Mouse (Mus musculus): ENCODE results near the gene Ltv1. TPM values are rescaled to one million over a fixed set of nuclear protein-coding genes. Genes with fewer than 3 reads are reported as not detected.
A peak's percentile ranks its signal among the peaks of the same experiment; 100 is the strongest.

Gene Ltv1
- total RNA-seq (2015) (91.4 and 91.6 TPM in 2 replicates), total RNA-seq (2017) (68.6 and 69.3 TPM in 2 replicates)

DNA sequence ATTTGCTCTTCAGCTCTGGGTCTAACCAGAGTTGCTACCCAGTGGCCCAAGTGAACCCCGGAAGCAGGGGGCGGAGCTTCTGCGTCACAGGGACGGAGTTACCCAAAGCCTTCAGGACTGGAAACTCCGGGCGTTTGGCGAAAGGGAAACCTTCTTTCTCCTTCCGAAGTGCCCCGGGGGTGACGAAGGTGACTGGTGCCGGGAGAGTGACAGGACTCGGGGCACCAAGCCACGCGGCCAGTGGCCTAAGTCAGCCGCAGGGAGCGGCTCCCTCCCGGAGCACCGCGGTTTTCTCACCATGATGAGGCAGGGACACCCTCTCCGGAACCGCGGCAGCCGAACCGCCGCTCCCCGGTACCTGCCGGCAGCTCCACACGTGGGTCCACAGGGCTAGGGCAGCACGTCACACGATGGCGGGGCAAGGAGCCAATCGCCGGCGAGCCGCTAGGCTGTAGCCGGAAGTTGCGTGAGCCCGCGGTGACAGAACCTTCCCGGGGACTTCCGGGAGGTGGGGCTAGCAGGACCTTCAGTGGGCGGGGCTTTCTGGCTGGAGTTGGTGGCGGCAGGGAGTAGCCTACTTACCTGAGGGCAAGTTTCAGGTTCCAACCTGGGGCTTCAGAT, at the start of gene Ltv1:
TSS of gene Ltv1 (minus strand) at position 438 of the 621 bp plus-strand sequence.
- ATAC-seq (replicated peaks; ENCODE audit: poor library complexity) = peak; percentile 100

DNA sequence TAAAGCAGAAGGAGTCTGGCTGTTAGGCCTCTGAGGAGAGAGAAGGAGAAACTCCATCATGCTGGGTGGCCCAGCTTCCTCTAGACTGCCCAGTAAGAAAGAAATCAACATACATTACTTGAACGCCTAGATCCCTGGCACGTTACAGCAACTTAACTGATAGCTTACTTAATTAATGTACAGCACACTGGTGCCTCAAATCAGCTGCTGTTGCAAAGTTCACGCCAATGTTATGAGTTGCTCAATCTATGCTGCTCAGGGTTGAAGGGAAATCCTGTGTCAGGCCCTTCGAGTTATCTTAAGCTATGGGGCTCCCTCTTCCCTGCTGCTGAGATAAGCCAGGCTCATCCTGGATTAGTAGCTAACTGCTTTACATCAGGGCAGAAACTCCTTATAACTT, 47.5 kb upstream of the Ltv1 start:
- ATAC-seq (replicated peaks; ENCODE audit: poor library complexity) = no peak

GRCm38 (mm10) chr10:13238188-13238587, 45.2 kb upstream of the Ltv1 start:
- no peak for ATAC-seq (replicated peaks; ENCODE audit: poor library complexity)

GRCm38 (mm10) chr10:13236866-13237265, 43.9 kb upstream of the Ltv1 start:
- ATAC-seq (replicated peaks; ENCODE audit: poor library complexity) = no peak

GRCm38 (mm10) chr10:13234503-13234902, 41.5 kb upstream of the Ltv1 start:
- no peak for ATAC-seq (replicated peaks; ENCODE audit: poor library complexity)

DNA sequence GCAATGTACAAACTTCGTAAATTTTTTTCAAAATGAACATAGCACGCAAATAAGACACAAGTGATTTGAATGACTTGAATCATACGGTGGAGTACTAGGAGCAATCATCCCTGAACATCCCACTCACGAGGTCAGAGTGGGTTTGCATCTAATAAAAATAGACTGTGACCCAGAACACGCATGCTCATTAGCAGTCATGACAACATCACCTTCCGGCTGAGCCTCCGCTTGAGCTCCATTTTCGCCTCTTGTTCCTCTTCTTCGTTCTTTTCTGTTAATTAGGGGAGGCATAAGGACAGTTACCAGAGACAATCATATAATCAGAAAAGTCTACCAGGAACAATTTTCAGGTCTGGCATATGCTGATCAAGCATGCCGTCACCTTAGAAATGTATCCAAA, 41.0 kb upstream of the Ltv1 start:
- ATAC-seq (replicated peaks; ENCODE audit: poor library complexity) = no peak

DNA sequence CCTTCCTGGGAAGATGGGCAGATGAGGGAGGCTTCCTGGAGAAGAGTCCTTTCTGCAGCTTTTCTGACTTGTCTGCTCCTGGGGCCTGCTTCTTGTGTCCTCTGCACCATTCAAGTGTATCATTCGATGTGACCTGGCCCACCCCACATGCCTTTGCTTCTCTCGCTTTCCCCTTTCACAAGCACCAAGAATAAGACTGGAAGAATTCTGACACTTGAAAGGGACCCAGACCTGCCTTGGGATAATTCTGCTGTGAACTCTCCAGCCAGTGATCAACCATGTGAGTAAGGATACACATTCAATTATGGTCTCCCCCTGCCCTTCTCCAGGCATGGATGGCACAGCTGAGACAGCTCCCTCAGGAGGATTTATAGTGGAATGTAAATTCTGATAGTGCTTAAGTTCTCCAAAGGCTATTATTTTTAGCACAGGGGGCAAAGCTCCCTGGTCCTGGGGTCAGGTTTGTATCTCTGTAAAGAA, 40.2 kb upstream of the Ltv1 start:
- no peak for ATAC-seq (replicated peaks; ENCODE audit: poor library complexity)

DNA sequence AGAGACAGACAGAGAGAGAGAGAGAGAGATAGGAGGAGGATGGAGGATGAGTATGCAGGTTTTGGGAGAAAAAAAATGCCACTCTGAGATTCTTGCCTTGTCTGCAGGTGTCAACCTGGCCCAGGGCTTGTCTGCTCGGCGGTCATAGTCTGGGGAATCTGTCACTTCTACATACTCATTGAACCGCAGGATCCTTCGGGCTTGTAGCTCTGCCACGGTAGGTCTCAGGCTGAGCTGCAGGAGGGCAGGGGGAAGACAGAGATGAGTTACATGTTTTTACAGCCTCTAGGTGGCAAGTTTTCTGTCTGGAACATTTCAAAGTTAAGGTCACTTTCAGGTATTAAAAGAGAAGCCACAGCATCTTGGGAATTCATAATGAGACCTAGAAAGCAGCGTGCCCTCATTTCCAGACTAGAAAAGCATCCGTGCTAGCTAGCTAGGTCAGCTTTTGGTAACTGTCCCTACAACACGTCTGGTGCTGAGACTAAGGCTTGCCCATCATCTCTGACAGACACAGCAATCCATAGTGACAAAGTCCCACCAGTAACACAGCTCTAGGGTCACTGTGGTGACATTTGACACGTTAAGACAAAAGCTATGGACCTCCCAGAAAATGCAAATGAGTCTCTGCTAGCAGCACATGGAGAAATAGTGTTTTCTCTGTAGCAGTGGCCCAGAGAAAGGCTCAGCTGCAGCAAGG, 39.6 kb upstream of the Ltv1 start:
- no peak for ATAC-seq (replicated peaks; ENCODE audit: poor library complexity)

DNA sequence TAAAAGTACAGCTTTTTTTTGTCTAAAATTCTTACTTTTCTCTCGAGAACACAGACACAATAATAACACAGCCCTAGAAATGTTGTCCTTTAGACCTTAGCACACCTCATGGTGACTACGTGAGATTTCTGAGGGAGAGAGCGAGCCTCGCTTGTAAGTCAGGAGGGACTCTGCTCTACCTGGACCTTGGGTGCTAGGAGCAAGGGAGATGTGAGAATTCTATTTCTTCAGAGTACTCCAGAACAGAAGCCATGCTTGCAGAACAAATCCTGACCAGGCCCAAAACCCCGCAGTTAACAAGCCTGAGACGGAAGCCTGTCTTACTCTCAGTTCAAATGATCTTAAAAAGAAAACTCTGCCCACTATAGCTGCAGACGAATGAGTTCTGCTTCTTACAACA, 37.7 kb upstream of the Ltv1 start:
- ATAC-seq (replicated peaks; ENCODE audit: poor library complexity) = no peak

DNA sequence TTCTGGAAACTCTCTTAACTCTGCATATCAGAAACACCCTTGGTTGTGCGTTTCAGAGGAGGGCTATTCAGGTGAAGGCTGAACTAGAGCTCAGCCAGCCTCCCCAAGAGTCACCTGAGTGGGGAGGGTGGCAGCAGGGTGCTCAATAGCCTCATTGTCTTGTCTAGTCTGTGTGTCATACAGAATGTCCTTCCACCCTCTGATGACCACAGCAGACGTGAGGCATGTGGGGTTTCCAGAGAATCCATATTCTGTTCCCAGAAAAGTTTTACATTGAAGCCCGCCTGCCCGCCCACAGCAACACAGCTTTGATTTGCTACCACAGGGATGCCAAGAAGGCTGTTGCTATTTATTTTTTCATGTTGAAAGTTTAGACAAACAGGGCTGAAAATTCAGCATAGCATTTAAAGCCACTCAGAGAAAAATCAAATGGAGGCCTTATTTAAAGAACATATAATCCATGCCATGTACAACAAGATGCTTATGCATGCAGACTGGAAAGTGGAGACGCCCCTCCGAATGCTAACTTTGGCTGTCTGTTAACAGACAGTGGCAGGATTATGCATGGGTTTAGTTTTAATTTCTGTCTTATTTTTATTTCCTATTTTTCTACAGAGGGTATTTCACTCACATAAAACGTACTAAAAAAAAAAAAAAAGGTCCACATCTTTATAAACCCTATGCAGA, 32.6 kb upstream of the Ltv1 start:
- ATAC-seq (replicated peaks; ENCODE audit: poor library complexity) = no peak

- no peak for ATAC-seq (replicated peaks; ENCODE audit: poor library complexity)
Observed at GRCm38 (mm10) chr10:13222135-13222534, 29.2 kb upstream of the Ltv1 start.

- ATAC-seq (replicated peaks; ENCODE audit: poor library complexity) = no peak
Observed at GRCm38 (mm10) chr10:13220061-13220460, 27.1 kb upstream of the Ltv1 start.

GRCm38 (mm10) chr10:13213956-13214355, 21.0 kb upstream of the Ltv1 start:
- ATAC-seq (replicated peaks; ENCODE audit: poor library complexity) = no peak

GRCm38 (mm10) chr10:13212829-13213228, 19.9 kb upstream of the Ltv1 start:
- no peak for ATAC-seq (replicated peaks; ENCODE audit: poor library complexity)

DNA sequence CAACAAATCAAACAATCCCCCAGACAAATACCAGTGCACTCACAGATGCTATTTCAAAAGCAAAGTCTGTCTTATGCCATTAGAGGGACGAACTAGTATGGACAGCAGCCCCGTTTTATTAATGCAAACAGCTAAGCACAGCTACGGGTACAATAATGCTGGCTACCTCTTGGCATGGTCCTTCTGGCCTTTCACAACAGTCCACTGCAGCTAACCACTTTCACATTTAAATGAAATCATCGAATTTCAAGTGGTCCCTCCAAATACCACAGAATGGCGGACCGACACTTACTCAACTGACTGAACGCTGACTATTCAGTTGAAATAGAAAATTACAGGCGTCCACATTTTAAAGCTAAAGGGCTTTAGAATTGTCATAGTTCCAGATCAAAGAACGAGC, 19.4 kb upstream of the Ltv1 start:
- ATAC-seq (replicated peaks; ENCODE audit: poor library complexity) = no peak

DNA sequence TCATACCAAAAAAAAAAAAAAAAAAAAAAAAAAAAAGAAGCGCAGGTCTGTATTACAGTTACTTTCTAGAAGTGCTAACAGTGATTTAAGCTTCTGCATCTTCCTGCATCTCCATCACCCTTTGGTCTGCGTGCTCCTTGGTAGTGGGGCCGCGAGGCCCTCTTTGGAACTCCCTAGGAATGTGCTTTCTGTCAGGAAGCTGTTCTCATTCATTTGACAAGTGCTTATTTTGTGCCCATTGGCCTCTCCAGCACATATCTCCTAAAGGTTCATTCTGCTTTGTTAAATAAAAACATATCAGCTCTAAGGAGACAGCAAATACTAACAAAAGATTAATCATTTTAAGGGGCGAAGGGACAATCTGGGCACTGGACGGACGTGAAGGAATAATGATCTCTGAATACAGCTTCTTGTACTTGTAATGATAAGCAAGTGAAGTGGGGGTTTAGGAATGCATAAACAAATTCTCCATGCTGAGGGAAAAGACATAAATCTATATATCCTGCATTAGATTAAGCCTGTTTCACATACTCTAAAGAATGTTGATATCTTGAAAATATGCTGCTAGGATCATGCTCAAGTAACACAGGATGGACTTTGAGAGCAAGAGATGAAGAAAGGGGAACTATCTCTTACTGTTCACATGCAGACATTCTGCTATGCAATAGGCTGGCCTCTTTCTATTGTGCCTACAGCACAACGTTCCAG, 17.1 kb upstream of the Ltv1 start:
- no peak for ATAC-seq (replicated peaks; ENCODE audit: poor library complexity)

DNA sequence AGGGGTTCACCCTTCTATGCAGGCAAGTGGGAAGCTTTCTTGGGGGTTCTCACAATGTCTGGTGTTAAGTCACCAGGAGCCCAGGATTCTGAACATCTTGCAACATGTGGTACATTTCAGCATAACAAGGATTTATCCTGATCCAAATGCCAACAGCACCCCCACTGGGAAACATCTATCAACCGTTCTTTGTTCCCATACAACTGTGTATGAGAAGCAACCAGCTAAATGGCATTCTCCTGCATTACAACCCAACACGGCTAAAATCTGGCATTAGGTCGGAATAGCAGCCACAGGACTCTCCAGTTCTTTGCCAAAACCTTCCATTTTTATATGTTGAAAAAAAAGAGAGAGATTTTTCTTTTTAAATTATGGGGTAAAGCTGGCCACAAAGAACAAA, 16.5 kb upstream of the Ltv1 start:
- no peak for ATAC-seq (replicated peaks; ENCODE audit: poor library complexity)

DNA sequence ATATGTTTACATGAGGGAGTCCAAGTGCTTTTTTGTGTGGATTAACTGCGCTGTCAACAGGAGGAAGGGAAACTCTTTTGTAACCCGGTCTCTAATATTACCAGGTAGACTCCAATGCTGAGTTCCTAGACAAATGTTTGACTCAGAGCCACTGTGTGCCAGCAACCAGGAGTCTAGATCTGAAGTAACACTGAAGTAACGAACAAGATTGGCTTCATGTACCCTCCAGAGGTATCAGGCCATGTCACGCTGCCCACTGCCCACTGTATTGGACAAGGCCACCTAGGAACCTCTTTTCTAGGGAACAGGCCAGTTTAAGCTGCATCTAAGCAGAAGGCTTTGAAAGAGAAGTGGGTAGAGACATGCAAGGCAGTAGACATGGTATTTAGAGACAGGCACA, 16.1 kb upstream of the Ltv1 start:
- no peak for ATAC-seq (replicated peaks; ENCODE audit: poor library complexity)

GRCm38 (mm10) chr10:13201741-13202293, 8.8 kb upstream of the Ltv1 start:
- no peak for ATAC-seq (replicated peaks; ENCODE audit: poor library complexity)

GRCm38 (mm10) chr10:13200862-13201261, 7.9 kb upstream of the Ltv1 start:
- peak; percentile 65 for ATAC-seq (replicated peaks; ENCODE audit: poor library complexity)

DNA sequence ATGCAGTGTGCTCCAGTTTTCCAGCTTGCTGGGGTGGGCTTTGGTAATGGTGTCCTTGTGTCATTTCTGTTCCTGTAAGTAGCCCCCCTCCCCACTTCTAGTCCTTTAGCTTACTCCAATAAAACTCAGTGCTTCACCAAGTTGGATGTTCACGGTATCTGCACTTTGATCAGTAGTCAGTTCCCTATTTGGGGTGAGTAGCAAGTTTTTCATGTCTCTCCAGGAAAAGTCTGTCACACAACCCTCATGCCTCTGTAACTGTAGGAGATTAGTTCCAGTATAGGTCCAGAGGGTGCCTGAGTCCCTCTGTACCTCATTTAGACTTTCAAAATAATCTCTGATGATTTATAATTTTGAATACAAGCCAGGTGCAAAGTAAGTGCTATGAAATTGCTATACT, 6.3 kb upstream of the Ltv1 start:
- peak; percentile 75 for ATAC-seq (replicated peaks; ENCODE audit: poor library complexity)

Measured in megakaryocyte progenitor cell, adult 5-6 weeks (primary cell).